Mouse (Mus musculus) liver, embryonic 14.5 days (tissue): ENCODE data around the gene Fam193a.

Experiments used
- CTCF ChIP-seq: IDR thresholded peaks from 2 replicates; pipeline ENCODE4 v1.5.1; 2016; ENCODE audit warnings: antibody characterized with exemption, low read depth, control low read depth
- EP300 ChIP-seq: IDR thresholded peaks from 2 replicates; pipeline ENCODE4 v1.6.1; 2016; ENCODE audit warnings: antibody characterized with exemption, low read depth

DNA sequence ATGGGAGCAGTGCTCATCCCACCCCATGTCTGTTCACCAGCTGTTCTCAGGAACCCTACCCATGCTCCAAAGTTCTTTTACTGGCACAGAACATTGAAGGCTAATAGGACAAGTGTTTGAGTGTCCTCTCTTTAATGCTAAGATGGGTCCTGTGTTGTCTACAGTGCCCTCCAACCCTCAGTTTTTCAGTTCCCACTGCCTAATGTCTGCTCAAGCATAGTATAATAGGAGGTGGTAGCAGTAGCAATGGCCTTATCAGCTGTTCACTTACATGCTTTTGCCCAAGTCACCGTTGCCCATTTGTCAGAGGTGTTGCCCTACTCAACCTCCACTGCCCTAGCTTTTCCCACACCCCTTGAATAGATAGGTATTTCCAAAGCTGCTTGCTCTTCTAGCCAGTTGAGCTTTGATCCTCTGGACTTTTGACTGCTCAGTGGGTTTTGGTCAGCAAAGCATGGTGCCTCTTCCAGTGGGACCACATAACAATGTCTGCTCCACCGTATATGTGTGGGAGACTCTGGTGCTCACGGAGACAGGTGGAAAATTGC, 17.6 kb upstream of the Fam193a start:
- no peak for TF ChIP-seq CTCF
- TF ChIP-seq EP300, result no peak
